Mouse (Mus musculus): ENCODE measurements around the gene Slc9a2. TPM values are rescaled to one million over a fixed set of nuclear protein-coding genes. Genes with fewer than 3 reads are reported as not detected.
A peak's percentile ranks its signal among the peaks of the same experiment; 100 is the strongest.

Gene Slc9a2
- polyA plus RNA-seq, 1 experiment from 2014 or later = 3.0 TPM

- peak; percentile 15; the same call in 1 of the 2 replicates for ATAC-seq
- WGBS = 29% methylated on average over 5 of the region's 5 CpGs
- no peak overlapping the region for H3K27ac ChIP-seq (ENCODE audit: low read depth, low read length)
Observed at GRCm38 (mm10) chr1:40789666-40790233, 109.4 kb downstream of the Slc9a2 start.

GRCm38 (mm10) chr1:40790324-40791141, 110.2 kb downstream of the Slc9a2 start, which contains the start of gene Mfsd9:
Gene Mfsd9, minus strand, starts transcription at chr1:40790687.
- peak within 1 kb of the TSS; percentile 64 for H3K9ac ChIP-seq (ENCODE audit: low read depth, low read length)
- H3K4me2 ChIP-seq (replicated peaks; ENCODE audit: low read depth) = peak within 1 kb of the TSS; percentile 80
- H3K4me1 ChIP-seq (replicated peaks; ENCODE audit: control insufficient read depth, insufficient read depth, low read length) = no peaks in the 10 kb centered on the region
- TF ChIP-seq CTCF (IDR thresholded peaks at IDR 0.05; ENCODE audit: low read depth) = no peak
- peak within 1 kb of the TSS; percentile 71 for H3K4me3 ChIP-seq (ENCODE audit: low read depth, low read length)
- no peak within 1 kb of the TSS; the same call in 1 of the 2 replicates for H3K27ac ChIP-seq (ENCODE audit: low read depth, low read length)
- no peaks in the 10 kb centered on the region for H3K9me3 ChIP-seq (ENCODE audit: control insufficient read depth)
- no peaks in the 10 kb centered on the region for H3K27me3 ChIP-seq (replicated peaks; ENCODE audit: control insufficient read depth, insufficient read depth, low read length)
- ATAC-seq = peak; percentile 85
- no peaks in the 10 kb centered on the region for H3K36me3 ChIP-seq (ENCODE audit: control insufficient read depth, insufficient read depth)
- WGBS = 6% methylated on average over 38 of the region's 38 CpGs

More at GRCm38 (mm10) chr1:40789666-40790233, 109.4 kb downstream of the Slc9a2 start:
- TF ChIP-seq CTCF (IDR thresholded peaks at IDR 0.05; ENCODE audit: low read depth) = no peak
- Histone ChIP-seq H3K36me3 (ENCODE audit: control insufficient read depth, insufficient read depth) (no peaks in the 10 kb centered on the region), H3K9ac (ENCODE audit: low read depth, low read length) (peak overlapping the region; percentile 64), H3K4me2 (replicated peaks; ENCODE audit: low read depth) (peak overlapping the region; percentile 80), H3K4me1 (replicated peaks; ENCODE audit: control insufficient read depth, insufficient read depth, low read length) (no peaks in the 10 kb centered on the region), H3K4me3 (ENCODE audit: low read depth, low read length) (peak overlapping the region; percentile 71), H3K9me3 (ENCODE audit: control insufficient read depth) (no peaks in the 10 kb centered on the region), H3K27me3 (replicated peaks; ENCODE audit: control insufficient read depth, insufficient read depth, low read length) (no peaks in the 10 kb centered on the region)

- TF ChIP-seq CTCF (IDR thresholded peaks at IDR 0.05; ENCODE audit: low read depth) = no peak
- Histone ChIP-seq H3K4me3 (ENCODE audit: low read depth, low read length) (no peak overlapping the region), H3K27ac (ENCODE audit: low read depth, low read length) (no peak overlapping the region), H3K9me3 (ENCODE audit: control insufficient read depth) (no peaks in the 10 kb centered on the region), H3K4me1 (replicated peaks; ENCODE audit: control insufficient read depth, insufficient read depth, low read length) (no peaks in the 10 kb centered on the region), H3K36me3 (ENCODE audit: control insufficient read depth, insufficient read depth) (no peaks in the 10 kb centered on the region), H3K4me2 (replicated peaks; ENCODE audit: low read depth) (no peak overlapping the region), H3K9ac (ENCODE audit: low read depth, low read length) (no peak overlapping the region), H3K27me3 (replicated peaks; ENCODE audit: control insufficient read depth, insufficient read depth, low read length) (no peaks in the 10 kb centered on the region)
- WGBS = 93% methylated on average over 1 of the region's 1 CpGs
- no peak for ATAC-seq
Observed at GRCm38 (mm10) chr1:40795508-40795907, 115.1 kb downstream of the Slc9a2 start.

GRCm38 (mm10) chr1:40797348-40797747, 117.0 kb downstream of the Slc9a2 start:
- no peak overlapping the region for H3K9ac ChIP-seq (ENCODE audit: low read depth, low read length)
- H3K4me3 ChIP-seq (ENCODE audit: low read depth, low read length) = no peak overlapping the region
- no peak overlapping the region for H3K27ac ChIP-seq (ENCODE audit: low read depth, low read length)
- H3K36me3 ChIP-seq (ENCODE audit: control insufficient read depth, insufficient read depth) = no peaks in the 10 kb centered on the region
- WGBS = 10% methylated on average over 5 of the region's 5 CpGs
- H3K27me3 ChIP-seq (replicated peaks; ENCODE audit: control insufficient read depth, insufficient read depth, low read length) = no peaks in the 10 kb centered on the region
- TF ChIP-seq CTCF (IDR thresholded peaks at IDR 0.05; ENCODE audit: low read depth) = peak; percentile 88
- peak; percentile 53; the same call in 1 of the 2 replicates for ATAC-seq
- no peak overlapping the region for H3K4me2 ChIP-seq (replicated peaks; ENCODE audit: low read depth)
- H3K4me1 ChIP-seq (replicated peaks; ENCODE audit: control insufficient read depth, insufficient read depth, low read length) = no peaks in the 10 kb centered on the region
- H3K9me3 ChIP-seq (ENCODE audit: control insufficient read depth) = no peaks in the 10 kb centered on the region

- 87% methylated on average over 8 of the region's 8 CpGs for WGBS
- no peaks in the 10 kb centered on the region for H3K9me3 ChIP-seq (ENCODE audit: control insufficient read depth)
- no peak overlapping the region for H3K4me2 ChIP-seq (replicated peaks; ENCODE audit: low read depth)
- H3K36me3 ChIP-seq (ENCODE audit: control insufficient read depth, insufficient read depth) = no peaks in the 10 kb centered on the region
- no peaks in the 10 kb centered on the region for H3K4me1 ChIP-seq (replicated peaks; ENCODE audit: control insufficient read depth, insufficient read depth, low read length)
- H3K27ac ChIP-seq (ENCODE audit: low read depth, low read length) = no peak overlapping the region
- H3K4me3 ChIP-seq (ENCODE audit: low read depth, low read length) = no peak overlapping the region
- no peak overlapping the region for H3K9ac ChIP-seq (ENCODE audit: low read depth, low read length)
- no peak for TF ChIP-seq CTCF (IDR thresholded peaks at IDR 0.05; ENCODE audit: low read depth)
- no peak for ATAC-seq
- no peaks in the 10 kb centered on the region for H3K27me3 ChIP-seq (replicated peaks; ENCODE audit: control insufficient read depth, insufficient read depth, low read length)
Observed at GRCm38 (mm10) chr1:40799121-40799520, 118.7 kb downstream of the Slc9a2 start.

GRCm38 (mm10) chr1:40800908-40801307, 120.5 kb downstream of the Slc9a2 start:
- no peaks in the 10 kb centered on the region for H3K36me3 ChIP-seq (ENCODE audit: control insufficient read depth, insufficient read depth)
- no peak overlapping the region for H3K4me3 ChIP-seq (ENCODE audit: low read depth, low read length)
- no peak for TF ChIP-seq CTCF (IDR thresholded peaks at IDR 0.05; ENCODE audit: low read depth)
- no peak overlapping the region for H3K4me2 ChIP-seq (replicated peaks; ENCODE audit: low read depth)
- no peak overlapping the region for H3K27ac ChIP-seq (ENCODE audit: low read depth, low read length)
- no peak for ATAC-seq
- H3K9me3 ChIP-seq (ENCODE audit: control insufficient read depth) = no peaks in the 10 kb centered on the region
- no peaks in the 10 kb centered on the region for H3K4me1 ChIP-seq (replicated peaks; ENCODE audit: control insufficient read depth, insufficient read depth, low read length)
- no peaks in the 10 kb centered on the region for H3K27me3 ChIP-seq (replicated peaks; ENCODE audit: control insufficient read depth, insufficient read depth, low read length)
- H3K9ac ChIP-seq (ENCODE audit: low read depth, low read length) = no peak overlapping the region
- WGBS = 79% methylated on average over 5 of the region's 5 CpGs

Measured in intestine, postnatal 0 days (tissue).